1 mouse cellular context compared by ENCODE assay signal in the genomic region with DNA sequence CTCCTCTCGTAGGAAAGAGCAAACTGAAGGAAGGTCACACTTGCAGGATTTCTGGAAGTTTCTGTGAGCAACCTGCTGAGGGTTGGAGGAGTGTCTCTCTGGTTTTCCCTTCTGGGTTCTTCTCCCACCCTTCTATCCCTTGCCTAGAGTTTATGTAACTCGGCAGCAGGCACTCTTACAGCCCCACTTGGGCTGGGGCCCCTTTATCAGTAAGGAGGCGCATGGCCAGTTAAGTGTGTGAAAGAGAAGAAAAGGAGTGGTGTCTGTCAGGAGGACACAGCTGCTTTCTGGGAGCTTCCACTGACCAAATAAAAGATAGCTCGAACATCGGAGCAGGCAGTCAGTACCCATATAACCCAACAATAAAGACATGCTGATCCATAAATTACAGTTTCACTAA.
TF ChIP-seq lines count a peak whose summit lies in the region.

No protein-coding gene starts in this region.

TF ChIP-seq in MEL, 35 proteins besides CTCF, POLR2A, EP300 and RAD21:
- TF ChIP-seq JUND (IDR thresholded peaks at IDR 0.05; ENCODE audit: low read depth, low read length) (no peak), CHD2 (IDR thresholded peaks at IDR 0.05; ENCODE audit: low read length) (no peak), MEF2A (IDR thresholded peaks at IDR 0.05; ENCODE audit: extremely low read depth, insufficient replicate concordance, low read depth, low read length, poor library complexity, severe bottlenecking) (no peak)
